Mouse (Mus musculus) R1 (cell line): ENCODE measurements around the gene Ccdc97.

Experiments
- DNase-seq: peaks from one replicate; pipeline ENCODE4 v3.0.0-alpha.2; 2018; ENCODE audit warnings: low read depth, low spot score

The Ccdc97 gene

DNA sequence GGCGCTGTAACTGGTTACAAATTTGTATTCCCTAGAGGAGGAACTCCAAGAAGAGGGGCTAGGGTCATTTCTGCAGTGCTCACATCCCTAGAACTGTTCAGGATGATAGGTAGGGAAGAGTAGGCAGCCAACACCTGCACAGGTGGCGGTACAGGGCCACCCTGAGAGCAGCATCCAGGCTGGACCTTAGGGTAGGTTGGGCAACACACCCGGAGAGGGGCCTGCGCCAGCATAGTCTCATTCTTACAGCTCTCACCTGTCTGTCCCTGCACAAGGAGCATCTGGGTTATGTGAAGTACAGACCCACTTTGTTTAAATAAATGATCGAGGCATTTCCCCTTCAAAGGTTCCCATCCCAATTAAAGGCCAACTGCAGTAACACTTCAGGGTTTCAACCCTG is 1.9 kb upstream of the Ccdc97 start:
- no peak for DNase-seq

DNA sequence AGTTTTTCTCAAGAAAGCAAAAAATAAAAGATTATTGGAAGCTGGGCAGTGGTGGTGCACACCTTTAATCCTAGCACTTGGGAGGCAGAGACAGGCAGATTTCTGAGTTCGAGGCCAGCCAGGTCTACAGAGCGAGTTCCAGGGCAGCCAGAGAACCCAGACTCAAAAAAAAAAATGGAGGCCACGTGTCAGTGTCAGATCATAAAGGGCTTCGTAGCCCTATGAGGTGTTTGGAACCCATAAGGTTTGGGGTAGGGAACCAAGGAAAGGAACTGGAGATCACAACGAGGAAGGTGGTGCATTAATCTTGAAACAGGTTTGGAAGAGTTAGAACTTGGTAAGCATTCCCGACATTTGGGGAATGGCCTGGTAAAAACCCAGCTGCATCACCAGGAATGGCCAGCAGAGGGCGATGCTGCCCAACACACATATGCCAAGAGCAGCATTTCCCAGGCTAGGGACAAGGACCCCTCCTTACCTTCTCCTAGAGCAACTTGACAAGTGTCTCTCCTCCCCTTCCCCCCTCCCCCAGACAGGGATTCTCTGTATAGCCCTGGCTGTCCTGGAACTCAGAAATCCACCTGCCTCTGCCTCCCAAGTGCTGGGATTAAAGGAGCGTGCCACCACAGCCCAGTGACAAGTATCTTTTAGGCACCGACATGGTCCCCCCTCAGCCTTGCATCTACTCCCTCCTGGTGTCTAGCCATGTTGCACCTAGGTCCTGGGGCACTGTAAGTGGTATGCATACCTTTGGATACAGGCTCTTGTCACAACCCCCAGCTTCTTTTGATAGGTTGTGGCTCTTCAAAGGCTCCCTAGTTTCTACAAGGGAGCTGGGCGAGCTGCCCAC is 1.1 kb upstream of the Ccdc97 start:
- peak; percentile 82 for DNase-seq

DNA sequence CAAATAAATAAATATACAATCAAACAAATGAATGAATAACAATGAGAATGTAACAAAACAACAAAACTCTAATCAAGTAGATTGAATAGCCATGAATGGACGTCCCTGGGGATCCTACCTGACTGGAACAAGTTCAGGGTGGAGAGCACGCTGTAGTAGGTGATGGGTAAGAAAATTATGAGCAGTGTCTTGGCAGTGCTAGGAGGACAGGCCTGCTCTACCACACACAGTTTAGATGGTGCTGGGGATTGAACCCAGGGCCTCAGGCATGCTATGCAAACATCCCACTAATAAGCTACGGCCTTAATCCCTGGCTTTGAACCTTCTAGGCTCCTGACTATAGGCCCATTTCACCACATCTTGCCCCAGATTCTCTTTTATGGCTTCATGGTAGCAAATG is 1.4 kb downstream of the Ccdc97 start:
- no peak for DNase-seq

DNA sequence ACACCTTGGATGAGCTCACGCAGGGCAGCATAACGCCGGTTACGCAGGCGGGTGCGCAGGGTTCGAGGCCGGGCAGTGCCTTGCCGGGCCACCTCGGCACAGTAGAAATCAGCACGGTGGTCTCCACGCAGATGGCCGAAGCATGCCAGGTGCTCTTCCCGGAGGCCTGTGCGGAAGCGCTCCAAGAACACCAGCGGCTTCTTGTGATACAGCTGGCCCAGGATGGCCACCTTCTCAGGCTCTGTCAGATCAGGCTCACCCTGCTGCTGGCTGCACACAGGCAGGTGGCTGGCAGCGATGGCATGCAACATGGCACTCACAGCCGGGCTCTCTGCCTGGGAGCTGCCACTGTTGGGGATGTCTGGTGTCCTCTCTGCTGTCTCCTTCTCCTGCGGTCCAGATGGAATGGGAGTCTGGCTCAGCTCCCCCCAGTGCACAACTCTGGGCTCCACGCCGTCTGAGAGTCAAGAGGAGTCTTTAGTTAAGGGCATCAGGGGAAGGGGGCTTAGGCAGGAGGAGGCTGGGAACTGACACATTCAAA is 3.1 kb downstream of the Ccdc97 start:
- DNase-seq = no peak

DNA sequence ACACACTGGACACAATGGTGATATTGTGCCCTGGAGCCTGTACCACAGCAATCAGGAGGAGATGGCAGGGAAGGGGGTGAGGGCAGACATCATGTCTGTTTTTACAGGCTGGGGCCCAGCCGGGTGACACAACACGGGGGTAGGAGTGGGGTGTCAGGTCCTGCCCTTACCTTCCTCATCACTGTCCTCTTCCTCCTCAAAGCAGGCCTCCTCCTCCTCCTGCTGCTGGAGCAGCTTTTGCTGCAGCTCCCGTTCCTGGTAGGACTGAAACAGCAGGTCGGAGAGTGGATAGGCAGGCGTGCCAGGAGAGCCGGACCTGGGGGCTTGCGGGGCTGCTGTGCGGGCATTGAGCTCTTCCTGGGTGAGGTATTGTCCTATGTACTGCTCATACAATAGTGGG is 4.3 kb downstream of the Ccdc97 start:
- no peak for DNase-seq

DNA sequence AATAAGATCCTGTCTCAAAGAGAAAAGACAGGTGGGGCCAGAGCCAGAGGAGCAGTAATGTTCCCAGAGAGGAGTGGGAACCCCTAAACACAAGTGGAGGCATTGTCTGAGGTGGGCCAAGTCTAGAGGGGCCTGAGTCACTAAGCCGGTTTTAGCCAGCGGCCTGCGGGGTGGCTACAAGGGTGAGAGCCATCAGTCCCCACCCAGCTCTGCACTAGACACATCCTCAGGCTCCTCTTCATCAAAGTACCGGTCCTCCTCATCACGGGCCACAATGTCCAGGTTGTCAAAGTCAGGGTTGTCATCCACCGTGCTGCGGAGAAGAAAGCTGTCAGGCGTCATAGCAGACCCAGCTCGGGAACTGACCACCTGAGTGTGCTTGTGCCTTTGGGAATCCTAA is 6.1 kb downstream of the Ccdc97 start:
- DNase-seq = no peak

DNA sequence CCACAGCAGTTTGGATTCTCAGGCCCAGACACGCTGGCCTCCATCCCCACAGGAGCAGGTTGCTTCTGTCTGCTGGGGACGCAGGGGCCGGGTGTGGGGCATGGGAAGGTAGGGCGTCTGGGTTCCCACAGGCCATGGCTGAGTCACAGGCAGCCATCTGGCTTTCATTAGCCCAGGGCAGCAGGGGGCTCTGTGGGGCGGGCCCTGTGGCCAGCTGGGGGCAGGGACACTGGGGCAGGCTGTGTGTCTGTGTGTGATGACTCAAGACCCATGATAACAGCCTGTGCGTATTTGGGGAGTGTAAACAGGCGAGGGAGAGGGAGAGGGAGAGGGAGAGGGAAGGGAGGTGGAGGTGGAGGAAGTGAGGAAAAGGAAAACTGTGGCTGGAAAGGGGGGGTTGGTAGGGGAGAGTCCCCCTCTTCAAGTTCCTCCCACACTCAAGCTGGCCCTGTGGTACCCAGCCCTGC is 7.1 kb downstream of the Ccdc97 start:
- no peak for DNase-seq

DNA sequence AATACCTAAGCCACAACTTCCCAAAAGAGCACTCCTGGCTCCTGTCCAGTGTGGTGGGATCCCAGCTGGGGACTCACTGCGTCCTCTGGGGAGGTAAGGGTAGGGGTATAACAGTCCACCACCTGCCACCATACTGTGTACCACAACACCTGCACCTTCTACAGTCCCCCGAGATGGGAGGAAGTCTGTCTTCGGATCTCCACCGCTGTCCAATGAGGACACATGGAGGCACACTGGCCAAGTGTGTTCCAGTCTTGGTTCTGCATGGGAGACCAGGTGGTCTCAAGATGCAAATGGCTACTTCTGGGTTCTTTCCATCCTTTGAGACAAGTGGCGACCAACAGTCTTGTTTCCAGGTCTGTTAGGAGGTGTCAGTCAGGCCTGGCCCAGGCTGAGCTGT is 7.7 kb downstream of the Ccdc97 start:
- no peak for DNase-seq

DNA sequence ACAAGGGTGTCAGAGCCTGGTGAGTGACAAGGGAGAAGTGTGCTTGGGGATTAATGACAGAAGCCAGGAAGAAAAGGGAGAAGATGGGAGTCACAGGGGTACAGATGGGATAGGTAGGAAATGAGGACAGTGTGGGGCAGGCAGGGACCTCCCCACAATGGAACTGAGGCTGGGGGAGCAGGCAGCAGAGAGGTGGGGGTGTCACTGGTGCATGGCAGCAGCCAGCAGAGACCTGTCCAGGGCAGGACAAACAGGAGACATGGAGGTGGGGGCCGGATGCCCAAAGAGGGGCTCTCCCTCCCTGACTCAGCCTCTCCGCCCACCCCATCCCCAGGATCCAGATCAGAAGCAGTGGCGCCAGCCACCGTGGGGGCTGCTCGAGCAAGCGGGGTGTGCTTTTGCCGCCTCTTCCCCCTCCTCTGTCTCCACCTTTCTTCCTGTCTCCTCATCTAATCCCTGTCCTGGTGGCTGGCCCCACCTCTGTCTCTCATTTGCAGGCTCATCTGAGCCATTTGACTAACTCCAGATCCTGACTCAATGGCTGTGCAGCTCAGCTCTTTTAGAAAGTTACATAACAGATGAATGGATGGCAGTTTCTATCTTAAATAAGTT is 8.3 kb downstream of the Ccdc97 start:
- no peak for DNase-seq

DNA sequence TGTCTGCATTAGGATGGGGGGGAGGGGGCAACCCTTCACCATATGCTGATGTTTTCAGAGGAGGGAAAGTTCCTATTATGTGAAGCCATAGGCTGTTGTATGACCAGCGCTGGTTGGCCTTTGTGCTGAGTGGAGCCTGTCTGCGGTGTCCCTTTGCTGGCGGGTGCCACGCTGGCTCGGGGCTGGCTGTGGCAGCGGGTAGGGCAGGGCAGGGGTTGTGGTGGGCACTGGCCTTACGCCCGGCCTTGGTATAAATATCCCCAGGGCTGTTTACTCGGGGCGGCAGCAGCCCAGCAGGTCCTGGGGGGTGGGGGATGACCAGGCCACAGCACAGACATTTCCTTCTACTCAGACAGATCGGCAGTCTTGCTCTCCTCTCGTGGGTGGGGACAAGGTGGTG is 8.9 kb downstream of the Ccdc97 start:
- no peak for DNase-seq

DNA sequence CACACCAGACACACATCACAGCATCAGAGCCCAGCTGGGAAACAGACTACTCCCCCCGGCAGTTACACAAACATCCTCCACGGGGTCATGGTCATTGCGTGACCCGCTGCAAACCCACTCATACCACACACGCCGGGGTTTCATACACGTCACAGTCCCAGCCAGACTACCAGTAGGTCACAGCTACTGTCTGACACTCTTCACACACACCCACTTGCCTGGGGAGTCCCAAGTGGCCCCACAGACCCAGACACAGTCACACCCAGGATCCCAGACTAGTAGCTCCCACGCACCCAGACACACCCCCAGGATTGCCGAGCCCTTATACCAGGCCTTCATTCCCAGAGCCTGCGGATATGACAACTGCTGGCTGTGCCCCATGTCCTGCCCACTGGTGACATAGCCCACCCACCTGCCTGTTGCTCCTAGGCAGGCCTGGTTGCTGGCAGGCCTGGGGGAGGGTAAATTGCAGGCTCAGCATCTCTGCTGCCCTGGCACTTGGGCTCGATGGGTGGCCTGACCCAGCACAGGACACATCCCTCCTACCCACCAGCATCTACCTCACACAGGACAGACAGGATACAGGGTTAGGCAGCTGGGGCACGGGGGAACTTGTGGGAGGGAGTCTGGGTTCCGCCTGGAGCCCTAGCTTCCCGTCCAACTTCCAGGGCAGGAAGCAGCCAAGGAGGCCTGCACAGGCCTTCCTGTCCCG is 11.2 kb downstream of the Ccdc97 start:
- no peak for DNase-seq

DNA sequence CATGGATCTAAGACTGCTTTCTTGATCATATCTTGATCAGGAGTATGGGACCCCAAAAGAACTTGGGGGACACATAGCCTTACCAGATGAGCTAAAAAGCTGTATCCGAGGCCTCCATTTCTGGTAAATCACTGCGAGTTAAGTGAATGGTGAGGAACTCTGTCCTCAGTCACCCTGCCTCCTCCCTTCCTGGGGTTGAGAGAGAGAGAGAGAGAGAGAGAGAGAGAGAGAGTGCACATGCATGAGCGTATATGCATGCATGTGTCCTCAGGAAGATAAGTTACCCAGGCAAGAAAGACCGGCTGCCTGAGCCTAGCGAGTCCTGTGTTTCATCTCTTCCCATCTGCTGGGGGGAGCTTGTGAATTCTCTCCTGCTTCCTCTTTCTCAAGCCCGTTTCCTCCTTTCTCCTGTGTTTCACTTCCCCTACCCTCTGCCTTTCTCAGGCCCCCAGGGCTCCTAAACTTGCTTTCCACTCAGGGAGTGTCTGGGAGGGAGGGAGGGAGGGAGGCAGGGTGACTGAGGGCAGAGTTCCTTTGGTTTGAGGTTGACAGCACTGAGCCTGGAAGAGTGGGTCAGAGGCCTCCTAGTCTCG is 12.2 kb downstream of the Ccdc97 start:
- no peak for DNase-seq

DNA sequence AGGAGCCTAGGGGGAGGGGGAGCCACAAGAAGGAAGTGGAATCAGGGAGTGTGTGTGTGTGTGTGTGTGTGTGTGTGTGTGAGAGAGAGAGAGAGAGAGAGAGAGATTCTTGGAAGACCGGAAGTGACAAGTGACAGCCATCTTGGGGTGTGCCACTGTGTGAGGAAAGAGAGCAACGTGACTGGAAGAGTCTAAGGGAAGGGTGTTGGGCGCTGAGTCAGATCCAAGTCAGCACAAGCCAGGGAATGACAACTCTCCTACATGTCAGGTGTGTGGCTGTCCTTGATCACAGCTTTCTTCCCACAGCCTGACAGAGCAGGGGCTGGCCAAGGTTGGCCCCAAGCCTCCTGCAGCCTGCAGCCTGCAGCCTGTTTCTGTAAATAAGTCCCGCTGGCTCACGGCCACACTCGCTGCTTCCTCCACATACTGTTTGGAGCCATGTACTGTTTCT is 13.1 kb downstream of the Ccdc97 start:
- no peak for DNase-seq

DNA sequence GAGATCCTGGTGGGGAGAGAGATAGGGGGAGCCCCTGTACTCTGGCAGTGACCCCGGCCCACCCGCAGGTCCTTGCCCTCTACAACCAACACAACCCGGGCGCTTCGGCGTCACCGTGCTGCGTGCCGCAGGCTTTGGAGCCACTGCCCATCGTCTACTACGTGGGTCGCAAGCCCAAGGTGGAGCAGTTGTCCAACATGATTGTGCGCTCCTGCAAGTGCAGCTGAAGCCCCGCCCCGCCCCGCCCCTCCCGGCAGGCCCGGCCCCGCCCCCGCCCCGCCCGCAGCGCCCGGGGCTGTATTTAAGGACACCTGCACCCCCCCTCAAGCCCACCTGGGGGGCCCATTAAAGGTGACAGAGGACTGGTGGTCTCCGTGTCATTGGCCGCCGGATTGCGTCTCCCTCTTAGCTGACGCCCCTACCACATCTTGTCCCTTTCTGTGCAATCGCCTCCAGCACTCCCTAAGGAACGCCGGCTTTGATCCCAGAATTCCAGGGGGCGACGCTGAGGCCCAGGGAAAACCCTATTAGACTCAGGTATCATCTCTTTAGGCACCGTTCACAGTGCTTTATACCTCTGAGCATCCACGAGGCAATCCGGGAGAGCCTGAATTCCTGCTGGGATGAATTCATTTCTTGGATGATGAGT is 14.0 kb downstream of the Ccdc97 start:
- peak; percentile 65 for DNase-seq

DNA sequence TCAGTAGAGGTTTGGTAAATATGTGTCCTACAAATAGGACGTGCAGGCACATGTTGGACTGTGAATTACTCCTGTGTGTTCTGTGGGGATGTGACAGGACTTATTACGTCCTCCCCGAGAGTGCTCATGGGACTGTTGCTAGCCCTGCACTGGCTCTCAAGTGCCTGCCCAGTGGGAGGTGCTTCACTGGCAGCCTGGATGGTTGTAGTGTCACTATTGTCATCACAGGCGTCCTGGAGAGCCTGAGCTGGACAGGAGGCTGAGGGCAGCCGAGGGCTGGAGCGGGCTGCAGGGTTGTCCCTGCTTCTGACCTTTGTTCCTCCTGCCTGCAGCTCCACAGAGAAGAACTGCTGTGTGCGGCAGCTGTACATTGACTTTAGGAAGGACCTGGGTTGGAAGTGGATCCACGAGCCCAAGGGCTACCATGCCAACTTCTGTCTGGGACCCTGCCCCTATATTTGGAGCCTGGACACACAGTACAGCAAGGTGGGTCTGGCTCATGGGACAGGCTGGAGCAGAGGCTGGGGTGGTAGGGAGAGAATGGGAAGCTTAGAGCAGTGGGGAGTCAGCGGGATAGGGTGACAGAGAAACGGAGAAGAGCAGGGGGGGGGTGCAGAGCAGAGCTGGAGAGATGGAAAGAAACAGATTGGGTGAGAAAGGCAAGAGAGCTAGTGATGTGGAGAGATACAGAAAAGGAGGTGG is 14.9 kb downstream of the Ccdc97 start:
- DNase-seq = no peak

DNA sequence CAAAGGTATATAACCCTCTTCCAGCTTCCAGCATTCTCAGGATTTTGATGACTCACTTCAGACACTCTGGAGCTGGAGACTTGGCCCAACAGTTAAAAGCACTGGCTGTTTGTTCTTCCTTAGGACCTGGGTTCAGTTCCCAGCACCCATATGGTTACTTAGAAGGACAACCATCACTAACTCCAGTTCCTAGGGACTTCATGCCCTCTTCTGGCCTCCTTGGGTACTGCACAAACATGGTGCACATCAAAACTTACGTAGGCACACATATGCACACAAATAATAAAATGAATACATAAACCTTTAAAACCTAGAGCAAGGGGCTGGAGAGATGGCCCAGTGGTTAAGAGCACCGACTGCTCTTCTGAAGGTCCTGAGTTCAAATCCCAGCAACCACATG is 16.5 kb downstream of the Ccdc97 start:
- peak; percentile 71 for DNase-seq

DNA sequence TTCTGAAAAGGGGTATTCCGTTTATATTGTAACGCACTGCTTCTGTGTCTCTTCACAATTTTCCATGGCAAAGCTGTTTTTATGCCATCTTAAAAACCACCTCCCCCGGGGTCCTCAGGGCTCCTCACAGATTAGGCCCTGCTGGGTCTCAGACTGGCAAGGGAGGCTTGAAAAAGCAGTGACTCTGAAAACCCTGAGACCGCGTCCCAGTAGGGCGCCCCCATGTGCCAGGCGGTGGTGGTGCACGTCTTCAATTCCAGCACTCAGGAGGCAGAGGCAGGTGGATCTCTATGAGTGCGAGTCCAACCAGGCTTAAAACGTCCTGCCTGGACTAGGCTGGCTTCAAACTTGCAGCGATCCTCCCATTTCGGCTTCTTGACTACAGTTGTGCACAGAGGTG is 18.2 kb downstream of the Ccdc97 start:
- DNase-seq = peak; percentile 74

DNA sequence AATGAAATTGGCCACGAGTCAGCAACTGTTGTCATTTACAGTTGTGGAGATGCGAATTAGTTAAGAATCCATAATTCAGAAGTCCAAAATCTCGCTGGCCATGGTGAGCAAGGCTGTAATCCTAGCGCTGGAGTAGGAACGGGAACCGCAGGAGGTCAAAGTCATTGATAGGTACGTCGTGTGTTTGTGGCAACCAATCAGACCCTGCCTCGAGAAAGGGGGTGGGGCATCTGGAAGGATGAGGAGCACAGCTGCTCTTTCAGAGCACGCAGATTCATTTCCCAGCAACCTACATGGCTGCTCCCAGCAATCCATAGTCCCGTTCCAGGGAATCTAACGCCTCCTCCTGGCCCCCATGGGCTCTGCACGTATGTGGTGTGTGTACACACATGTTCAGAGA is 19.0 kb downstream of the Ccdc97 start:
- peak; percentile 98 for DNase-seq

DNA sequence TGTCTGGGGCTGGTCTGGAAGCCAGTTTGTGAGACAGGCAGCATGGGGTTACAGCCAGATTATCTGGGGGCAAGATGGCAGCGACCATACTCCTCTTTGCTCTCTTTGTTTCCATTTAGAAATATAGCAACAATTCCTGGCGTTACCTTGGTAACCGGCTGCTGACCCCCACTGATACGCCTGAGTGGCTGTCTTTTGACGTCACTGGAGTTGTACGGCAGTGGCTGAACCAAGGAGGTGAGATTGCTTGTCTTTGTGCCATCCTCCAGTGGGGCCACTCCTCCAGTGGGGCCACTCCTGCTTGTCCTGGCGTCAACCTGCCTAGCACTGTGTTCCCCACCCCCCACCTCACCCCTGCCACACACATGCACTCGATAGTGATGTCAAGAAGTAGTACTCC is 24.8 kb downstream of the Ccdc97 start:
- DNase-seq = no peak

DNA sequence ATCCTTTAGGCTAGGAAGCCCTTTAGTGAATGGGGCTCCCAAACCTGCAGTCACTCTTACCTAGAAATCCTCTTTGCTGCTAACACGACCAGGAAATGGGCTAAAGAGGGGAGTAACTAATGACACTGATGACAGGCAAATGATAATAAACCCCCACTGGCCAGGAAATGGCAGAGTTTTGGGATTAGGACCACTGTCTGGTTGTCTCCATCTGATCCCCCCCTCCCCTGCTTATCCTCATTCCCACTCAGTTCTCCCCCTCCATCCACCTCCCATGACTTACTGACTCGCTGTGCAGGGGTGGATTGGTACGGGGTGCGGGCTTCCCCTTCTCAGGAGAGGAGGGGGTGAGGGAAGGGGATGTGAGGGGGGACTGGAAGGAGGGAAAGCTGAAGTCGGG is 28.8 kb downstream of the Ccdc97 start:
- no peak for DNase-seq

DNA sequence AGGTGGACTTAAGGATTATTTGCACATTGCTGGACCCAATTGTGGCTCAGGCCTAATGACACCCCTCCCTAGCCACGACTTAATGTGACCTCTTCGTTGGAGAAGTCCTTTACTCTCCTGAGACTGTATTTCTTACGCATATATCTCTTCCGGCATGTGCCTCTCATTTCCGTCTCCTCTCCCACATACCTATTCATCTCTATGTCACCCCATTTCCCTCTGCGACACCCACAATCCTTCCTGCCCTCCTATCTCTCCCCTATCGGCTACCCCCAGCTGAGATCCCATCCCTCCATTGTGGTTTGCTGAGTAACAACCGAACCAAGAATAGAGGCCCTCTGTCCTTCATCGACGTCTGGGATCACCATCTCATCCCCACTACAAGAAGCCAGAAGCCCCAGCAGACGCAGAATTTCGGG is 29.3 kb downstream of the Ccdc97 start:
- DNase-seq = no peak
